Mouse (Mus musculus): ENCODE data around the gene Pthlh. TPM values are rescaled to one million over a fixed set of nuclear protein-coding genes. Genes with fewer than 3 reads are reported as not detected.

The Pthlh gene
- not detected for polyA plus RNA-seq (2014; fragmentation: Illumina TruSeq; extraction: RNeasy Lipid Tissue Mini Kit (QIAGEN cat#74804); ENCODE audit: low read depth, low replicate concordance)

DNA sequence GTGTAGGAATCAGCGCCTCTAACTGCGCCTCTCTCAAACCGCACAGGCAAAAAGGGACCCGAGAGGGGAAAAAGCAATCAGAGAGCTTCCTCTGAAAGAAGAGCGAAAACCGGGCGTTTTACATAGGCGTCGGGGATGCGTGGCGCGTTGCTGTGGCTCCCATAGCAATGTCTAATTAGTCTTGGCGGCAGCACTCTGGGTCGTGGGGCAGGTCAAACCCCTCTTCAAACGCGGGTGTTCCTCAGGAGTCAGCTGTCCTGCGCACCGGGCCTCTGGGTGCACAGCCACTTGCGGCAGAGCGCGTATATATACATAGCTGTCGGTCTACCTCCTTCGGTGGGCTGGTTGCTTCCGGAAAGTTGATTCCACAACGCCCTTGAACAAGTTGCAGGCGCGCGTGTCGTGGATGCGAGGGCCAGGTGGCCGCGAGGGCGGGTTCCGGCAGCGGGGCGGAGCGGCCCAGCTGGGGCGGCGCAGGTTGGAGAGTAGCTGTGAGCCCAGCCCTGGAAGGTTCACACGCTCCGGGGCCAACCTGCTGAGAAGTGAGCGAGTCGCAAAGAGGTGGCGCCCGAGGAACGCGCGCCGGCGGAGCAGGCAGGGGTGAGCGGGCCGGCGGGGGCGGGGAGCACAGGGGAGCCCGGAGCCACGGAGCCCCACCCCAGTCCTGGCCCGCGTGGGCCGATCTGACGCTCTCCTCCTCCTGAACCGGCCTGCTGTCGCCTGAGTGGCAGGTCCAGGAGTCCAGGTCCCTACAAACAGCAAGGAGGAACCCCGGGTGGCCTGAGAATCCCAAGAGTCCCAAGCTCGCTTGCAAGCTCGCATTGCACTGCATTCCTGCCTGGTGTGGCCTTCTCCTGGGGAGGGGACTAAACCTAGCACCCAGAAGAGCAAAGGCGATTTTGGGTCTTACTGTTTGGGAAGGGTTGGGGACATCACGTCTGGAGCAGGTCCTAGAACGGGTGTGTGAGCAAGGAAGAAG lies at the start of gene Pthlh:
TSS of gene Pthlh (minus strand) at position 597 of the 979 bp plus-strand sequence.

Other genes starting within 250 kb of the Pthlh start
- 0.40 TPM for gene Rep15, start 231.6 kb downstream of the Pthlh start, polyA plus RNA-seq (2014; fragmentation: Illumina TruSeq; extraction: RNeasy Lipid Tissue Mini Kit (QIAGEN cat#74804); ENCODE audit: low read depth, low replicate concordance)
- gene Mrps35, start 221.4 kb downstream of the Pthlh start, polyA plus RNA-seq (2014; fragmentation: Illumina TruSeq; extraction: RNeasy Lipid Tissue Mini Kit (QIAGEN cat#74804); ENCODE audit: low read depth, low replicate concordance): 25.0 TPM
- gene Mansc4, start 177.2 kb downstream of the Pthlh start, polyA plus RNA-seq (2014; fragmentation: Illumina TruSeq; extraction: RNeasy Lipid Tissue Mini Kit (QIAGEN cat#74804); ENCODE audit: low read depth, low replicate concordance): not detected
- 5.8 TPM for gene Klhl42, start 172.8 kb downstream of the Pthlh start, polyA plus RNA-seq (2014; fragmentation: Illumina TruSeq; extraction: RNeasy Lipid Tissue Mini Kit (QIAGEN cat#74804); ENCODE audit: low read depth, low replicate concordance)
- gene Ccdc91, start 211.6 kb upstream of the Pthlh start, polyA plus RNA-seq (2014; fragmentation: Illumina TruSeq; extraction: RNeasy Lipid Tissue Mini Kit (QIAGEN cat#74804); ENCODE audit: low read depth, low replicate concordance): 18.6 TPM

Measured in liver, adult 10 weeks (tissue).